Mouse (Mus musculus) adrenal gland, postnatal 36 days (tissue): ENCODE data around the gene Cpsf4l. TPM values are rescaled to one million over a fixed set of nuclear protein-coding genes. Genes with fewer than 3 reads are reported as not detected.

Source experiments
- DNase-seq, 2 experiments: peaks; one replicate each; pipeline ENCODE4 v3.0.0; 2021; ENCODE audit warnings: mixed read lengths in 1 of 2
- total RNA-seq, 2 experiments: library from RNA; stranded (reverse); gene quantifications; 2 replicates each; pipeline ENCODE4 v1.2.3; 2021

Gene Cpsf4l
- total RNA-seq, 2 experiments from 2014 or later = 0.23 to 0.76 TPM

GRCm38 (mm10) chr11:113699643-113700042 lies 10.2 kb downstream of the Cpsf4l start:
- DNase-seq = no peak

DNA sequence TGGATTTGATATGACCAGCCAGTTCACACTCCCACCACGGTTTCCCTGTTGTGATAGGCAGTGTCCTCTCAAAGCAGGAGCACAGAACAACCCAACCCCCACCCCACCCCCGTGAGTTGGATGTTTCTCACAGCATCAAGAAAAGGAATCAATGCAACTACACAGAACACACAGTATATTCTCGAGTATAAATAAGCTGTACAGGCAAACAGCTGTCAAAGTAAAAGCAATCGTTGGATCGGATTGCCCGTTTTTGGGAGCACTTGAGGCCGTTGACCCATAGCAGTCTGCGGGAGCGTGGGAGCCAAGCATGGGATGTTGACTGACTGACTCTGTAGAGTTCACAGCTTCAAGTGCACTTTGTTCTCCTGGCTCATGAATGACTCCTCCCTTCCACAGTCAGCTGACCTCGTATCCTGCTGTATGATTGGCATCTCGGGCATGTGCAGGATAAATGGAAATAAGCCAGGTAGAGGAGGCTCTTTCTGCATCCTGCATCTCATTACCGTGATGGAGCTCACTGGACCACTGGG lies 11.7 kb downstream of the Cpsf4l start:
- DNase-seq = no peak

- no peak for DNase-seq
Measured at GRCm38 (mm10) chr11:113697571-113697970, 12.2 kb downstream of the Cpsf4l start.

DNA sequence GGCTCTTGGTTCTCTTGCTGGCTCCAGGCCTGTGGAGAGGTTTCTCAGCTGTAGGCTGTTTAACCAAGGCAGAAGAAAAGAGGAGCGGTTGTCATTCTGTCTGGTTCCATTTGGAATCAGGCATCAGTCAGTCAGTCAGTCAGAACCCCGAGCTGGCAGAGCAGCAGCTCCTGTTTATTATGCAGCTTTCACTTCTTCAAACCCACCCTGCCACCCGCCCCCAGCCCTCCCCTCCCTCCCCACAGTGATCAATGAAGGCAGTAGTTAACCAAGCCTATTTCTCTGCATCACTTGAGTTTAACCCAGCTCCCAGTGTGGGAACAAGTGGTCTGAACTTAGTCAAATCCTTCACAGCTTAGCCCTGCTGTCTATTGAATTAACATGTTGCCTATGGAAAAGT lies 18.0 kb downstream of the Cpsf4l start:
- no peak for DNase-seq

- DNase-seq = no peak
Measured at GRCm38 (mm10) chr11:113691318-113691717, 18.5 kb downstream of the Cpsf4l start.

DNA sequence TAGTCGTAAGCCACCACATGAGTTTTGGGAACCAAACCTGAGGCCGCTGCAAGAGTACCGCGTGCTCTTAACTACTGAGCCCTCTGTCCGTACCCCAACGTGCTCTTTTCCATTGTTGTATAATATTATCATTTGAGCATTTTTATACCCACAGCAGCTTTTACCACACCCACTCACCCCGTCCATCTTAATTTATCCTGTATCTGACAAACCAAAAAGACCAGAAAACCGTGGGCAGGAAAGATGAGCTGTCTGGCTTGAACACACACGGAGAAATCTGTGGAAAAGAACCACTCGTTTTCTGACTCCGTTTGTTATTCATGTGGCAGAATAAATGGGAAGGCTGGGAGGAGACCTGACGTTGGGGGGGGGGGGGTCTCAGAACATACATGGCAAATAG lies 19.3 kb downstream of the Cpsf4l start:
- DNase-seq = no peak

DNA sequence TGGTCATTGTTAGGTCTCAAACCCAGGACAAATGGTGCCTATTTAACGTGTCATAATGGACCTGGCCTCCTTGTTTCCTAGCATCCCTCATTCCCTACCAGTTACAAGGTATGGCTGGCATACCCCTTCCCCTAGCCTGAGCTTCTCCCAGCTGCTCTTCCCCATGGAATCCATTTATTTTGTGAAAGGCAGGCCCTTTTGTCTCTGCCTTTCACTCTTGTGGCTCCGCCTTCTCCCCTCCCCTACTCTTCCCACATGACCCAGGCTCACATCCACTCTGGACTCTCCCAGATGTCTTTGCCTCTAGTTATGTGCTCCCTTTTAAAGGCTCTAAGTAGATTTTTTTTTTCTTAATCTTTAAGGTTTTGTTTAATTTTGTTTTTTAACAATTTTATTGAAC lies 22.8 kb downstream of the Cpsf4l start:
- DNase-seq = no peak

- no peak for DNase-seq
Measured at GRCm38 (mm10) chr11:113684707-113685426, 24.9 kb downstream of the Cpsf4l start.

DNA sequence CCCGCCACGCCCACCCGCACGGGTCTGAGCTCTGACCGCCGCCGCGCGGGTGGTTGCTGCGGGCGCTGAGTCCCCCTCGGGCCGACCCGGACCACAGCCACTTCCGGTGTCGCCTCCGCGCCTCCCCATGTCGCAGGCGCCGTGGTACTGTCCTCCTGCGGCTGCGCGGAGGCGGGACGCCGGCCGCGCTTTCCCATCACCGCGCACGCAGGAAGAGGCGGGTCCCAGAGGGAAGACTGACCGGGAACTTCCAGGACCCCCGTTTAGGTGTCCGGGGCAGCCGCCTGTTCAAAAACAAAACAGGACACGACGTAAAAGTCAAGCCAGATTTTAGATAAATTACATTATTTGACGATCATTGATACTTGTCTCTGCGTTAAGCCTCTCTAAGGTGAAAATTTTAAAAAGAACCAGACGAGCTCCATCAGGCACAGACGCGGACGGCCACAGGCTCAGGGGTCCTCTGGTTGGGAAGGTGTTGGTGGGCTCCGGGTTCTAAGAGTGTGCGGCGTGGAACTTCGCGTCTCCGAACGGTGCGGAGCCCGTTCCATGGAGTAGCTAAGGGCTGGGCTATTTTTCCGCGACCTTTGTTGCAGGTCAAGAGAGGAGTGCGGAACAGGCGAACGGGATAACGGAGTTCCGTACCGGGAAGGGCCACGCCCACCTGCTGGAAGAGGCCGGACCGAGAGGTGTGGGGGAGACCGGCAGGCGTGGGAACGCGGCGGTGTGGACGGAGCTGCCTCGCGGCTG lies 25.7 kb downstream of the Cpsf4l start, which contains the start of the genes Fam104a and D11Wsu47e:
TSS of gene Fam104a (minus strand) at position 199 of the 750 bp plus-strand sequence.
TSS of gene D11Wsu47e (plus strand) at position 456 of the 750 bp plus-strand sequence.
- peak; percentile 97 for DNase-seq

DNA sequence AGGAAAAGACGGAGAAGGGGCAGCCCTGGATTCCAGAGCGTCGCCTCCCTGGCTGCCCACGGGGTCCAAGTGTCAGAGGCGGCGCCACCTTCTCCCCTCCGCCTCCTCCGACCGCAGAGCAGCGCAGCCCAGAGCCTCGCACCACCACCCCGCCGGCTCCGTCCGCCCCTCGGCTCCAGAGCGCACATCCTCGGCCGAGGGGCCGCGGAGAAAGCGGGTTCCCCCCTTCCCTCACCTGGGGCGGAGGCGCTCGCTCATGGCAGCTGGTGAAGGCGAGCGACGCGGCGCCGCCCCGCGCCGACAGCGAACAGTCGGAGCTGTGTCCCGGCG lies 26.2 kb downstream of the Cpsf4l start:
- no peak for DNase-seq

DNA sequence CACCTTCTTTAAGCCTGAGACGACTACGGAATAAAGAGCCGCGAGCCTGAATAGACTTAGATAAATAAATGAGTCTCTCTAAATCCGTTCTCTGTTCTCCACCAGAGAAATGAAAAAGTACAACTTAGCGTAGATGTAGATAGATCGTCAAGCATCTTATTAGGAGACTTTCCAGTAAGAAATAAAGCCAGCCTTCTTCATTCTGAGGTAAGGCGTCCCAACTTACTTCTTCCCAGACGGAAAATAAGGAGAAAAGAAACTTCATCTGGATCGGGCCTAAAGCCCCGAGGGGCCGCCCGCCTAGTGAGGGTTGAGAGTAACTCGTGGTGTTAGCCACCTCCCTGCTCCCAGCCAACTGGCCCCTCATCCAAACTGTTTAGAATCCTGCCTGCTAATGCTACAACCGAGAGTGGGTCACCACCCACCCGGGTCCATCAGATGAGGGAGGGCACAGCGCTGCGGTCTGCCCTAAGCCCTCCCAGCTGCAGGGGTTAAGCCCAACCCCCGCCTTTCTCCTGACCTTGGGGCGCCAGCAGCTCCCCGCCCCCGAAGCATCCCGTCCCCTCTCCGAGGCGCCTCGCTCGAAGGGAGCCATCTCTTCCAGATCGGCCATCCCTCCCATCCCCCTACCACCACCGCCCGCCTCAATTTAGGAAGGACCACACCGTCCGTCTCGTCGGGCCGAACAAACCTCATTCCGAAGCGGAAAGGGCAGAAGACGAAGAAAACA lies 26.8 kb downstream of the Cpsf4l start:
- peak; percentile 79 to 85 for DNase-seq

GRCm38 (mm10) chr11:113681979-113682378 lies 27.8 kb downstream of the Cpsf4l start:
- DNase-seq = no peak

- DNase-seq = peak in 1 of 2 experiments; percentile 36
Measured at GRCm38 (mm10) chr11:113680954-113681353, 28.9 kb downstream of the Cpsf4l start.

DNA sequence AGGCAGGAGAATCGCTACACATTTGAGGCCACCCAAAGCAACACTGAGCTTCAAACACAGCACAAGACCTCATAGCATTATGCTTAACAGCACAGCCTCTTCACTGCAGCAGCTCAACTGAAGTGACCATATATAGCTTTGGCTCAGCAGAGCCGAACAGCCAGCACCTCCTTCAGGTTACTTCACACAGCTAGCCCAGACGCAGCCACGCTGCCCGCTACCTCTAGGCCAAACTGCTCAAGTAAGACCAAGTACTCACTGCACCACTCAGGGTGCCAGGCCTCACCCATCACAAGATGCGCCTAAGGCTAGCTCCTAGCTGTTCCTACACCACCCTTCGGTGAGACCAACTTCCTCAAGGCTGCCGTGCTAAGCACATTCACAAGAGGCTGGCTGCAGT lies 31.4 kb downstream of the Cpsf4l start:
- no peak for DNase-seq

GRCm38 (mm10) chr11:113677378-113677777 lies 32.4 kb downstream of the Cpsf4l start:
- no peak for DNase-seq

GRCm38 (mm10) chr11:113676847-113677246 lies 33.0 kb downstream of the Cpsf4l start:
- no peak for DNase-seq

DNA sequence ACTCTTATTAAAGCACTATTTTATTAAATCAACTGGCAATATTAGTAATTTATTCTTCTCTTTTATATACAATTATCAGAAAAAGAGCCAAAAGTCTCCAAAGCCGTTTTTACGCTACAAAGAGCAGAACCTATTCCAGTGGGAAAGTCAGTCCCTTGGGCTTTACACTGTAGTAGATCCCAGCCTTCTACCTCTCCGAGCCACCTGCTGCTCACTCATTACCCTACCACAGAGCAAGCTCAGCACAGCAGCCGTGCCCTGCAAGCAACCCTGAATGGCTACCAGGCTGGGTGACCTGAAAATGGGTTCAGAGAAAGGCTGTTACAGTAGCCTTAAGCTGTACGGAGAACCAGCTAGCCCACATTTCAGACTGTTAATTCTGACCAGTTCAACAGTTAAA lies 35.2 kb downstream of the Cpsf4l start:
- no peak for DNase-seq

- no peak for DNase-seq
Measured at GRCm38 (mm10) chr11:113673614-113674013, 36.2 kb downstream of the Cpsf4l start.

DNA sequence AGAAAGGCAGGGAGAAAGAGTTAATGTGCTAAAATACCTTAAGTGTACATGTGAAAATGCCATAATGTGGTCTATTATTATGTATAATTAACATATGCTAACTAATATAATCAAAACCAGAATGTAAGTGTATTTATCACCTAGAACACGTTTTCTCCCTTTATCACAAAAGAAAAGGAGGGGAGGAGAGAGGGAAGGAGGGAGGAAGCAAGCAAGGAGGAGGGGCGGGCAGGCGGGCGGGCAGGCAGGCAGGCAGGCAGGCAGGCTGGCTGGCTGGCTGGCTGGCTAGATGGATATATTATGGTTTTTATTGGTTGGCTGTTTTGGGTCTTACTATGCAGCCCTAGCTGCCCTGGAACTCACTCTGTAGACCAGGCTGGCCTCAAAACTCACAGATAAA lies 40.1 kb downstream of the Cpsf4l start:
- no peak for DNase-seq

DNA sequence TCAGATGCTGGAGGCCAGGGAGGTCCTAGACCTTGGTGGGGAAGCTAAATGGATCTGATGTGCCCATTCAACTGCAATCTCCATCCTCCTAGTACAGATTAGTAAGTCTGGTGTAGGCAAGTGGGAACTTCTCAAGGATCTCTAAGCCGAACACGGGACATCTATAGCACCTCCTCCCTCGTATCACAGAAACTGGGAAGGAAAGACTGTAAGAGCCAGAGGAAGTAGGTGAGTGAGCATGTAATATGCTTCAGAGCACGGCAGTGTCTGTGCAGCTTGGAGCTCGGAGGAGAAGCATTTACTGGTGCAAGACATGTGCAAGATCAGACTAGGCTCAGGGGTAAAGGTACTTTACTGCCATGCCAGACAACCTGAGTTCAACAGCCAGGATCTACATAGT lies 41.0 kb downstream of the Cpsf4l start:
- DNase-seq = no peak

DNA sequence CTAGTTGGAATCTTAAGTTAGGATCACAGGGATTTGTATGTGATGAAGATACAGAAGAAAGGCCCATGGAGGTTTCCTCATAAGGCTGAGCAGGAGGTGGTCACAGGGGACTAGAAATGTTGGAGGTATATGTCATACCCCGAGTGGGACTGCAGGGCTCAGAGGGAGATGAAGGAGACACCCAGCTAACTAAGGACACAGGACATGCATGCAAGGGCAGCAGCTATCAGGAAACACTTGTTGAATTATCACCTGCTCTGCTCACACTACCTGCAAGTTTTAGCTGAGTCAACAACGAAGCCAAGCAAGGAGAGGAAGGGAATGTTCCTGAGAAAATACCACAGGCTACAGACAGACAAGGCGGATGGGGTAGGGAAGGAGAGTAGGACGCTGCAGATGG lies 42.1 kb downstream of the Cpsf4l start:
- no peak for DNase-seq

DNA sequence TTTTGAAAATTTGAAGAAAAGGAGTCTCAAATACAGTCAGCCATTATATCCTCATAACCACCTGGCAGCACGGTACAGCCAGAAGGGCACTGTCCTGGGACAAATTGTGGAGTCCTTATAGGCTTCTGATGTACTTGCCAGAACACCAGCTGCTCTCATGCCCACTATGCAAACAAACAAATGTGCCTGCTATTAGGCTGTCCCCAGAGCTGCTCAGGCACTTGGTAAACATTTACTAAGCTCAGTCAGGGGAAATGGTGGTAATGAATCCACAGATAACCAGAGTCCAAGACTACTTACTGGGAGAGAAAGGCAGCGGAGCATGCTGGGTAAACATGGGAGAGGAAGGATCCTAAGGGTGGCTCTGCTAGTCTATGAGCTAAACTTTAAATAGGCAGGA lies 42.7 kb downstream of the Cpsf4l start:
- DNase-seq = no peak

DNA sequence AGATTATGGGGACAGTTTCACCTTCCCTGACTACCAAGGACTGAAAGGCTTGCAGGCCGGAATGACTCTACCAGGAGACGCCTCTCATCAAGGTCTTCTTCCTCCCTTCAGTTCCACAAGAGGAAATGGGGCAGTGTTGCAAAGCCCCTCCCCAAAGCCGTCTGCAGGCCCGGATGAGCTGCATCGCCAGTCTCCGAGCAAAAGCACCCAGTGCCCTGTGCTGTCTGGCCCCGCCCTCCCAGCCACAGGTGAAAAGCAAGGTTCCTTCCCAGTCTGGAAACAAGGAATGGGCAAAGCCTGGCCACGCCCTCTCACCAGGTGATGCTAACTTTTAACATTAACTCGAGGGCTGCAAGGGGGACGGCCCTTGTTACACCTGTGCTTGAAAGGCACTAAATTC lies 43.2 kb downstream of the Cpsf4l start:
- no peak for DNase-seq
